Mouse (Mus musculus) E14TG2a.4 (cell line): ENCODE measurements around the gene Arhgap10.

Experiments used
- CTCF ChIP-seq: conservative IDR thresholded peaks from 2 replicates; pipeline ENCODE4 v1.5.1; 2014; ENCODE audit warnings: low read length
- NANOG ChIP-seq: IDR thresholded peaks from 2 replicates; pipeline ENCODE4 v1.6.1; 2014; ENCODE audit warnings: borderline replicate concordance, low read length, mixed read lengths

- TF ChIP-seq CTCF, result no peak
- TF ChIP-seq NANOG, result no peak
Observed at GRCm38 (mm10) chr8:77276827-77277226, 240.9 kb downstream of the Arhgap10 start.
